Mouse (Mus musculus) forebrain, embryonic 13.5 days (tissue): Measurements from ENCODE around the gene Cadm2. TPM values are rescaled to one million over a fixed set of nuclear protein-coding genes. Genes with fewer than 3 reads are reported as not detected.
A peak's percentile ranks its signal among the peaks of the same experiment; 100 is the strongest.

Source experiments
- ATAC-seq: fragments of 200-750 bp; cut with Nextera tagmentation; 2 replicates; pipeline ENCODE4 v1.8.0; 2017
- H3K27ac ChIP-seq: fragments of 300-500 bp; sonication (generic); 2 replicates; pipeline ENCODE4 v1.5.1; 2015; ENCODE audit warnings: inconsistent platforms, mild to moderate bottlenecking, moderate library complexity
- H3K27me3 ChIP-seq: fragments of 300-500 bp; sonication (generic); 2 replicates; pipeline ENCODE4 v1.6.1; 2015; ENCODE audit warnings: mild to moderate bottlenecking, inconsistent platforms
- H3K36me3 ChIP-seq: fragments of 300-500 bp; sonication (generic); 2 replicates; pipeline ENCODE4 v1.6.1; 2015; ENCODE audit warnings: mild to moderate bottlenecking, inconsistent platforms; ENCODE audit not compliant: poor library complexity, severe bottlenecking
- H3K4me1 ChIP-seq: fragments of 300-500 bp; sonication (generic); 2 replicates; pipeline ENCODE4 v1.6.1; 2015; ENCODE audit warnings: inconsistent platforms
- H3K4me2 ChIP-seq: fragments of 300-500 bp; sonication (generic); 2 replicates; pipeline ENCODE4 v1.6.1; 2015; ENCODE audit warnings: inconsistent platforms, mild to moderate bottlenecking, moderate library complexity
- H3K4me3 ChIP-seq: fragments of 300-500 bp; sonication (generic); 2 replicates; pipeline ENCODE4 v1.5.1; 2015; ENCODE audit warnings: mild to moderate bottlenecking, inconsistent platforms
- H3K9ac ChIP-seq: fragments of 300-500 bp; sonication (generic); 2 replicates; pipeline ENCODE4 v1.6.1; 2015; ENCODE audit warnings: mild to moderate bottlenecking, inconsistent platforms
- H3K9me3 ChIP-seq: fragments of 300-500 bp; sonication (generic); replicated peaks from 2 replicates; pipeline ENCODE4 v1.6.1; 2016; ENCODE audit warnings: inconsistent platforms
- WGBS: fragments of 180-500 bp; shearing (Covaris S2); methylation state at CpG from one replicate; pipeline ENCODE4 v1.1.7; 2015; 5-methylcytosine and 5-hydroxymethylcytosine counted together
- polyA plus RNA-seq: library from polyadenylated mRNA; unstranded; fragments of >200 nt; fragmentation: Nextera tagmentation; extraction: Ambion mirVana; gene quantifications from 2 replicates; pipeline ENCODE4 v1.2.1, GENCODE M21; 2015

Gene Cadm2
- polyA plus RNA-seq, 1 experiment from 2014 or later = 13.7 TPM

DNA sequence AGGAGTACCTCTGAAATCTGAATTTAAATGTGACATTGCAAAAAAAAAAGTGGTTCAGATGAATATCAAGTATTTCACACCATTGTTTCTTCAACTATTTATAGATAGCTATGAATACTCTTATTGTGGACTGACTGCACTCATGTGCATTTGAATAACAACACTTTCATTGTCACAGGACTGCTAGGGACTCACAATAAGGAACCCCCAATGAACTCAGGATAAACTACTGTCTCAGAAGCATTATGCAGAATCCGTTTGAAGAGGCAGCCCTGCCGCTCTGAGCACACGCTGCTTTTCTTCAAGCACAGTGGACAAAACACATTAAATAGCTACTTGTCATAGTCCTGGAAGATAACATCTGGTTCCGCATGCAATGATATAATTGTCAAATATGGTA is 848.8 kb downstream of the Cadm2 start:
- ATAC-seq = peak; percentile 62; the same call in 1 of the 2 replicates
- Histone ChIP-seq H3K27ac (no peak overlapping the region), H3K4me1 (peaks cover 19% of the 10 kb centered on the region), H3K9ac (no peak overlapping the region), H3K27me3 (no peaks in the 10 kb centered on the region), H3K4me2 (no peak overlapping the region), H3K9me3 (no peaks in the 10 kb centered on the region), H3K4me3 (no peak overlapping the region), H3K36me3 (no peaks in the 10 kb centered on the region)
- WGBS = 20% methylated on average over 4 of the region's 4 CpGs

DNA sequence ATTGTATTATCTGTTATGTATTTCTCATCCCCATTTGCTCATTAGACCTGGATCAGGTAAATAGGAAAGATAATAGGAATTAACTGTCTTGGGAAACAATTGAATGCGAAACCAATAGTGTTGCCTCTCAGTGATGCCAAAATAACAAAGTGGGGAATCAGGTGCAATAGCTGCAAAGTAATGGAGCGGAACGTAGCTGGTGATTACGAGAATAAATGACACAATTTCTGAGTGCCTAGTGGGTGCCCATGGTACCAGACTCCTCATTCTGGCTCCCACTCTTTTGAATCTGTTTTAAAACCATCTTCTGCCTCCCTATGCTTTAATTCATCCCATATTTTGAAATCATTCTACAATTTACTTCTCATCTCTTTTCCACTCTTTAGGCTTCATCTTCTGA is 851.2 kb downstream of the Cadm2 start:
- no peak overlapping the region for H3K9ac ChIP-seq
- no peak overlapping the region for H3K4me3 ChIP-seq
- H3K9me3 ChIP-seq = no peaks in the 10 kb centered on the region
- no peaks in the 10 kb centered on the region for H3K36me3 ChIP-seq
- WGBS = 69% methylated on average over 4 of the region's 4 CpGs
- ATAC-seq = no peak
- no peak overlapping the region for H3K4me2 ChIP-seq
- peaks cover 19% of the 10 kb centered on the region for H3K4me1 ChIP-seq
- no peak overlapping the region for H3K27ac ChIP-seq
- no peaks in the 10 kb centered on the region for H3K27me3 ChIP-seq

DNA sequence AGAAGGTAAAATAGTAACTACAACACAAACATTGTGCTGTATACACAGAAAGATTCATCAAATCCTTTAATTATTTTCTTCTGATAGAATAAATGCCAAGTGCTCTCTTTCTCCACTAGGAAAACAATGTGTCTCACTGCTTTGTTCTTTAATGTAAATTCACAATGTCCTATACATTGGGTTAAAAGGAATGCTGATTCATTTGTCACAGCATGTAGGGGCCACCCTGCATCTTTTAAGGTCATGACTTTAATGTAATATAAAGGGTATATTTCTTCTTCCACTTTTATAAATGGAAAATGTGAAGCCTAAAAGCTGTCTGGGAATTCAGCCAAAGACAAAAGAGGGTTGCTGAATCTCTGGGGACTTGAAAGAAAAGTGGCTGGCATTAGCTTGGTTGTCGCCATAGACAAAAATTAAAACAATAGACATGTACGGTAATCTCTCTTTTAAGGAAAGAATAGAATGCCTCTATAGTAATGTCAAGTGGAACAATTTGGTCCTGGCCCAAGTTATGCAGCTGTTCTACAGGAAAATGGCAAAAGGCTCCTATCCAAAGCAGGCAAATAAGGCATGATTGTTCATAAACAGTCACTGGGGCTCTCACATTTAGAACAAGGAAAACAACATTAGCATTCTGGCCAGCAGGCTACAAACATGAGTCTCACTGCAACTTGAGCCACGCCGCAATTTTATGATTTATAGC is 851.9 kb downstream of the Cadm2 start:
- H3K27me3 ChIP-seq = no peaks in the 10 kb centered on the region
- no peak overlapping the region for H3K4me3 ChIP-seq
- no peaks in the 10 kb centered on the region for H3K9me3 ChIP-seq
- no peak overlapping the region for H3K9ac ChIP-seq
- peak overlapping the region; percentile 40; the same call in 1 of the 2 replicates for H3K27ac ChIP-seq
- H3K36me3 ChIP-seq = no peaks in the 10 kb centered on the region
- no peak overlapping the region for H3K4me2 ChIP-seq
- ATAC-seq = peak; percentile 71
- 20% methylated on average over 4 of the region's 4 CpGs for WGBS
- H3K4me1 ChIP-seq = peaks cover 19% of the 10 kb centered on the region

DNA sequence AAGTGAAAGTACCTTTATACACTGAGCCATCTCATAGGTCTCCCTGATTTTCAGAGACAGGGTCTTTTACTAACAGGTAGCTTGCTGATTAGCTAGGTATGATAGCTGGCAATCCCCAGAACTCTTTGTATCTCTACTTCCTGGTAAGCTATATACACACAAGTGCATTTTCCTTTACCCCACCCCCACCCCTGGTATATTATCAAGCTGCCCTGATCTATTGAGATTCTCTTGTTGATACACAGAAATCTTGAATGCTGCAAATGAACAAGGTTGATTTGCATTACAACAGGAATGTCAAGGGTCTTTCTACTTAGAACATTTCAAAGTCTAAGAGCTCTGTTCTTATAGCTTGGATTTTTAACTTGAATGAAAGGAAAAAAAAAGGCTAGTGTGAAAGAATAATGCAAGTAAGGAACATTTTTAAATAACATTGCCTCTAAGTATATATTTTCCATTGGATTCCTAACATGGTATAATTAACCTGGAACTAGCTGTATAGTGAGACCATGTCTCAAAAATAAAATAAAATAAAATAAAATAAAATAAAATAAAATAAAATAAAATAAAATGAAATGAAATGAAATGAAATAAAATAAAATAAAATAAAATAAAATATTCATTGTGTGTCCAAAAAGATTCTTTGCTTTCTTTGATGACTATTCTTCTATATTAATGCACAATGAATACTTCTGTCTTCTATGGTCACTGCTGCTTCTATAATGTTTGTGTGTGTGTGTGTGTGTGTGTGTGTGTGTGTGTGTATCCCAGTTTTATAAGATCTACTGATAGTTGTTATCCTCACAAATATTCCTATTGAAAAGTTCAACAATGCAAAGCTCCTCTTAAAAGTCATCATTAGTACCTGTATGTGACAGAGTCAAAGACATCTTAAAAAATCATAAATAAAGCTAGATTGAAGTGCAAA is 858.9 kb downstream of the Cadm2 start:
- H3K9me3 ChIP-seq = no peaks in the 10 kb centered on the region
- no peaks in the 10 kb centered on the region for H3K36me3 ChIP-seq
- peak; percentile 53; the same call in 1 of the 2 replicates for ATAC-seq
- H3K4me1 ChIP-seq = peaks cover 4% of the 10 kb centered on the region; the same call in 1 of the 2 replicates
- no peak overlapping the region for H3K9ac ChIP-seq
- H3K4me3 ChIP-seq = no peak overlapping the region
- no peak overlapping the region for H3K27ac ChIP-seq
- H3K27me3 ChIP-seq = no peaks in the 10 kb centered on the region
- no peak overlapping the region for H3K4me2 ChIP-seq

DNA sequence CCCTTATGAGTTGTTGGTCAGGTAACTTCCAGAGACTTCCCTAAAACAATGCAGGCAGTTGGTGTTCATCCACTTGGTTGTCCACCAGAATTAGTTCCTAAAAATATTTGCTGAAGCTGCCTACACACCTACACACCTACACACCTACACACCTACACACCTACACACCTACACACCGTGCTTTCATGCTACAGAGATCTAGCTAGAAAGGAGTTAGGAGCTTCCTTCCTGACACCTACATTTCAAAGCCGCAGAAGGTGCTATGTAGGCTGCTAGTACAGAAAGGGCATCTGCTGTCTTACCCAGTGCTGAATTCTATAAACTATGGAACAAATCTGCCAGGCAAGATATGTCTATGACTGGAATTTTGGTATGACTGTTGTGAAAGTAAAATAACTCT is 872.2 kb downstream of the Cadm2 start:
- 88% methylated on average over 2 of the region's 2 CpGs for WGBS
- Histone ChIP-seq H3K4me2 (no peak overlapping the region), H3K9me3 (no peaks in the 10 kb centered on the region), H3K9ac (no peak overlapping the region), H3K27ac (no peak overlapping the region), H3K27me3 (no peaks in the 10 kb centered on the region), H3K4me3 (no peak overlapping the region), H3K36me3 (no peaks in the 10 kb centered on the region), H3K4me1 (no peaks in the 10 kb centered on the region)
- no peak for ATAC-seq

DNA sequence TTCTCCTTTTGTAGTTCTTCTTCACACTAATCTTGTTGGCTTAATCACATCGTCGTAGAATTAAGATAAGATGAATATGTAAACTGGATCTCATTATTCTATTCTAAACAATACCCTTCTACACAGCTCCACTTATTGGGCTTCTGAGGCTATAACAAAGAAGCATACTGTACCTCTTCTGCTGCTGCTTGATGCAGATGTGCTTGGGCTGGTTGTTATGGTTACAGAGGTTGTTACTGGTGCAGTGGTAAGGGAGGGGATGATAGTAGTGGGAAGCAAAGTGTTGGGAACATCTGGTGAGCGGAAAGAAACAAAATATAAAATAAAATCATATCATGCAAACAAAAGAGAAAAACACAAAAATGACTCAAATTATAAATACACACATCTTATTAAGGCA is 889.5 kb downstream of the Cadm2 start:
- peak; percentile 91 for ATAC-seq
- Histone ChIP-seq H3K9me3 (no peaks in the 10 kb centered on the region), H3K4me2 (no peak overlapping the region), H3K27me3 (no peaks in the 10 kb centered on the region), H3K36me3 (no peaks in the 10 kb centered on the region), H3K4me3 (no peak overlapping the region), H3K4me1 (no peaks in the 10 kb centered on the region), H3K27ac (no peak overlapping the region), H3K9ac (no peak overlapping the region)
- 46% methylated on average over 3 of the region's 3 CpGs for WGBS

DNA sequence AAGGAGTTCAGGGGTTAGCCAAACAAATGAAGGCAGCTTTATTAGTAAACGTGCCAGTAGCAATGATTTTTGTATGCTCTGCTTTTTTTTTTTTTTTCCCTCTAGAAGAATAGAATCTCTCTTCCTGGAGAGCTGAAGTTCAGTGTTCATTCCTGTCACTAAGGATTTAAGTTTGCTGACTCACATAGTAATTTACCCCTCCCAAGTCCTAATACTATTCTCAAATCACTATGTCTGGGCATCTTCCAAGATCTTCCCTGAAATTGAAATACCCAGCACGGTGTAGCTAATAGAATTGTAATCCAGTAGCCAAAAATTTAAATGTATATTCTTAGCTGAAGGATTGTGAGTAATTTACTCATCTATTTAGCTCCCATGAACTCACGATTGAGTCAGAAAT is 914.2 kb downstream of the Cadm2 start:
- Histone ChIP-seq H3K27ac (no peak overlapping the region), H3K9ac (no peak overlapping the region), H3K27me3 (no peaks in the 10 kb centered on the region), H3K4me1 (no peaks in the 10 kb centered on the region), H3K4me3 (no peak overlapping the region), H3K4me2 (no peak overlapping the region), H3K9me3 (no peaks in the 10 kb centered on the region), H3K36me3 (no peaks in the 10 kb centered on the region)
- no peak for ATAC-seq
- 60% methylated on average over 3 of the region's 3 CpGs for WGBS

DNA sequence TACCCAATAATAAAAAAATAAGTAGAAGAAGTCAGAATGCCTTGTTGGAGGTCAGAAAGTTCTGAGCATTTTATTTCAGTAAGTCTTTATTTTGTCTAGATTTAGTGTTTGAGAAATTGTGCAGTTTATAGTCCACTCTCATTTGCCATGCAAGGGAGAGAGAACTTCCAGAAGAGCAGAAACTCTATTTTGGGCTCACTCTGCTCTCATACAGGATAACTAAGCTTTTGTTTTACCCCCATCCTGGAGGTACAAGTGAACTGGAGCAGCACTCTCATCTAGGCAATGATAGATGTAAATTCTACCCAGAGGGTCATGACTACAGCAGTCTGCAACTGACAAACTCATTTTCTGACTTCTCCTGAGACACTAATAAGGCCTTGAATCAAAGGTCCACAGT is 925.9 kb downstream of the Cadm2 start:
- H3K9me3 ChIP-seq = no peaks in the 10 kb centered on the region
- no peak overlapping the region for H3K4me3 ChIP-seq
- H3K9ac ChIP-seq = no peak overlapping the region
- H3K36me3 ChIP-seq = no peaks in the 10 kb centered on the region
- H3K27me3 ChIP-seq = no peaks in the 10 kb centered on the region
- no peak overlapping the region for H3K4me2 ChIP-seq
- H3K4me1 ChIP-seq = no peaks in the 10 kb centered on the region
- H3K27ac ChIP-seq = no peak overlapping the region
- ATAC-seq = no peak

DNA sequence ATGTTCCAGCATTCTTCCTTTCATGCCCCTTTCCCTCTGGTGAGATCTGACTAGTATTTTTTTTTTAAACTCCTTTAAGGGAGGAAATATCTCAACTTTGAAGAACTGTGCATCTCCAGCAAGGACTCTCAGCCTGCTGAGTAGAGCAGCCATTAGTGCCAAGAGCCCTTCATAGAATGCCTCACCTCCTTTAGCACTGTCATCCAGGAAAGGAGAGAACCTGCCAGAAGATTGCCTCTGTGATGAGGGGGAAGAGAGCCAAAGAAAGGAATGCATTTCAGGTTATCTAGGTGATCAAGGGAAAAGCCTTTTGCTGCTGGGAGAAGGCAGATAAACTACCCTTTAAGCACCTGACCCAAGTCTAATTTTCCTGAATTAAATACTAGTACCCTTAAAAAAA is 943.5 kb downstream of the Cadm2 start:
- H3K4me1 ChIP-seq = no peaks in the 10 kb centered on the region
- H3K9me3 ChIP-seq = no peaks in the 10 kb centered on the region
- H3K9ac ChIP-seq = no peak overlapping the region
- H3K4me3 ChIP-seq = no peak overlapping the region
- H3K27me3 ChIP-seq = no peaks in the 10 kb centered on the region
- no peaks in the 10 kb centered on the region for H3K36me3 ChIP-seq
- no peak overlapping the region for H3K4me2 ChIP-seq
- no peak overlapping the region for H3K27ac ChIP-seq
- no peak for ATAC-seq

DNA sequence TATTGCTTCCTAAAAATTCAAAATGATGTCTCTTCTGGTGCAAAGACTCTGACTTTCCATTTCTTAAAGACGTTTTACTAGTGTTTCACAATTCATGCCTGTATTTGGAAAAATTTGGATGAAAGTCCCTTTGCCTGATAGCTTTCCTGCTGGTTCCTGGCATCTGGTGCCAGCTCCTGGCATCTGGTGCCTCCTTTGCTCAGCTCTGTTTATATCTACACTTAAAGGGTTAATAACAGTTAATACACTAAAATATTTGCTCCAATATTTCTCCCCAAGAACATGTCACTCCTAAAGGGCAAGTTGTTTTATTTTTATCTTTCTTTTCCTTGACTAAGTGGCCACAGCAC is 969.7 kb downstream of the Cadm2 start:
- no peak overlapping the region for H3K4me3 ChIP-seq
- no peaks in the 10 kb centered on the region for H3K36me3 ChIP-seq
- H3K27me3 ChIP-seq = no peaks in the 10 kb centered on the region
- no peak overlapping the region for H3K27ac ChIP-seq
- no peak; the same call in 1 of the 2 replicates for ATAC-seq
- no peak overlapping the region for H3K9ac ChIP-seq
- no peaks in the 10 kb centered on the region for H3K9me3 ChIP-seq
- WGBS = 74% methylated on average over 1 of the region's 1 CpGs
- no peak overlapping the region for H3K4me2 ChIP-seq
- no peaks in the 10 kb centered on the region for H3K4me1 ChIP-seq

DNA sequence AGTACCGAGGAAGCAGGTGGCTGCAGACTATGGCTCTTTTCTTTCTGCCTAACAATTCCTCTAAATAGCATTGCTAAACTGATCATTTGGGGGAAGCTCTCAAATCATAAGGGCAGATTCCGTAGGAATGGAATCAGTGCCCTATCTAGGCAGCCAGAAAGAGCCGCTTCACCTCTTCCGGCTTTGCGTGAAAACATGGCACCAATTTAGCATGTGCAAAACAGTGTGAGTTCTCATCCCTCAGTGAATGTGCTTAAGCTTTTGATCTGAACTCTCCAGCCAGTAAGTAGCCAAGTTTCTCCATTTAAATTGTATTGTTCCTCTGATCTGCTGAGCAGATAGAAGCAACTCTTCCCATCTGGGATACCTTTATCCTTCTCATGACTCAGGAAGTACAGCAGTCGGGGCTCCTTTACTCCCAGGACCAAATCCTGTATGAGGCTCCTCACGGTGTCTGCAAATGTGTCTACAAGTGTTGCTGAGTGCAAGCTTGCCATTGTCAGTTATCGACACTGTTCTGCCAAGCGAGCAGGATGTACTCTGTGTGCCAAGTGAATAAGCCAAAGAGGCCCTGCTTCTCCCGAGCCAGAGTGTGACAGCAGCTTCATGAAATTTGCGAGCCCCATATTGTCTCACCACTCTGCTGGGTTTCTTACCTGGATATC is 970.2 kb downstream of the Cadm2 start:
- Histone ChIP-seq H3K4me1 (no peaks in the 10 kb centered on the region), H3K9ac (no peak overlapping the region), H3K9me3 (no peaks in the 10 kb centered on the region), H3K36me3 (no peaks in the 10 kb centered on the region), H3K4me3 (no peak overlapping the region), H3K27ac (no peak overlapping the region), H3K27me3 (no peaks in the 10 kb centered on the region), H3K4me2 (no peak overlapping the region)
- WGBS = 83% methylated on average over 11 of the region's 11 CpGs
- peak; percentile 84; the same call in 1 of the 2 replicates for ATAC-seq

DNA sequence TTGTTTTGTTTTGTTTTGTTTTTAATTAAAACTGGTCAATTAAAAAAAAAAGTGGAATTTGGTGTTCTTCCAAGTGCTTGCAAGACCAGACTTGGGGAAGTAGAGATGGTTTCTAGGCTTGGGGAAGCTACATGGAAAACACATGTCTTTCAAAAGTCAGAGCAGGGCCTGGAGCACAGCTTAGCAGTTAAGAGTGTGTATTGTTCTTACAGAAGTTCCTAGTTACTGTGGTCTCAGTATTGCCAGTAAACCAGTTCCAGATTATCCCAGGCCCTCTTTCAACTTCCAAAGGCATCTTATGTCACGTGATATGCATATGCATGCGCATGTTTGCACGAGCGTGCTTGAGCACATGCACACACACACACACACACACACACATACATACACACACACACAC is 972.9 kb downstream of the Cadm2 start:
- Histone ChIP-seq H3K27me3 (no peaks in the 10 kb centered on the region), H3K9me3 (no peaks in the 10 kb centered on the region), H3K4me1 (no peaks in the 10 kb centered on the region), H3K9ac (no peak overlapping the region), H3K27ac (no peak overlapping the region), H3K4me2 (no peak overlapping the region), H3K4me3 (no peak overlapping the region), H3K36me3 (no peaks in the 10 kb centered on the region)
- 91% methylated on average over 4 of the region's 4 CpGs for WGBS
- ATAC-seq = no peak
